Mouse (Mus musculus): ENCODE results near the gene Gm20219. TPM values are rescaled to one million over a fixed set of nuclear protein-coding genes. Genes with fewer than 3 reads are reported as not detected.

Gm20219 gene
- polyA plus RNA-seq (2015; fragmentation: Nextera tagmentation; extraction: Ambion mirVana): 3.9 and 5.4 TPM in 2 replicates

- H3K4me2 ChIP-seq: no peak within 1 kb of the TSS
- peaks cover 10% of the 10 kb centered on the region for H3K4me1 ChIP-seq
- 0 out of 2 replicates have a peak, but pooled peaks cover 3% of the 10 kb centered on the region for H3K36me3 ChIP-seq
- H3K27me3 ChIP-seq: no peaks in the 10 kb centered on the region
- 0 out of 2 replicates have a peak within 1 kb of the TSS, but pooled peaks have one; percentile 55 for H3K27ac ChIP-seq
- no peaks in the 10 kb centered on the region for H3K9me3 ChIP-seq
- H3K9ac ChIP-seq: 0 out of 2 replicates have a peak within 1 kb of the TSS, but pooled peaks have one; percentile 4
- WGBS: 74% methylated on average over 20 of the region's 20 CpGs
- H3K4me3 ChIP-seq: no peak within 1 kb of the TSS
- no peak for ATAC-seq (ENCODE audit: insufficient number of reproducible peaks, insufficient read depth, low FRiP score, low TSS enrichment, low read depth)
These were observed at the start of gene Gm20219 for GRCm38 (mm10) chr17:56554122-56554551. Gene Gm20219 (minus strand): TSS chr17:56554387.

DNA sequence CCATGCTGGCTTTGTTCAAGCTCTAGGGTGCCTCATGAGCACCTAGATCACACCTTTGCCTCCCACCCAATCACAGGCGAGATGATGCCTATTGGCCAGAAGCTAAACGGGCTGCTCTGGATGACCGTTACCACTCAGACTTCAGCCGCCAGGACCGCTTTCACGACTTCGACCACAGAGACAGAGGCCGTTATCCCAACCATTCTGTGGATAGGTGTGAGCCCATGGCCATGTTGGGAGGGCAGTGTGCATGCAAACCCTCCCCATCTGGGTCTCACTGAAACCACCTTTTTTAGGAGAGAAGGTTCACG lies 49.8 kb upstream of the Gm20219 start:
- Histone ChIP-seq H3K9ac (no peak overlapping the region), H3K27me3 (no peaks in the 10 kb centered on the region), H3K27ac (no peak overlapping the region), H3K4me3 (no peak overlapping the region), H3K9me3 (no peaks in the 10 kb centered on the region), H3K36me3 (peaks cover 84% of the 10 kb centered on the region), H3K4me1 (peaks cover 13% of the 10 kb centered on the region), H3K4me2 (no peak overlapping the region)
- no peak for ATAC-seq (ENCODE audit: insufficient number of reproducible peaks, insufficient read depth, low FRiP score, low TSS enrichment, low read depth)
- WGBS: 89% methylated on average over 9 of the region's 9 CpGs

GRCm38 (mm10) chr17:56603186-56604069 lies 49.2 kb upstream of the Gm20219 start:
- H3K4me2 ChIP-seq: no peak overlapping the region
- no peaks in the 10 kb centered on the region for H3K27me3 ChIP-seq
- peaks cover 9% of the 10 kb centered on the region for H3K4me1 ChIP-seq
- no peak overlapping the region for H3K27ac ChIP-seq
- WGBS: 95% methylated on average over 28 of the region's 28 CpGs
- H3K9me3 ChIP-seq: no peaks in the 10 kb centered on the region
- H3K36me3 ChIP-seq: peaks cover 84% of the 10 kb centered on the region
- H3K9ac ChIP-seq: no peak overlapping the region
- H3K4me3 ChIP-seq: no peak overlapping the region
- no peak for ATAC-seq (ENCODE audit: insufficient number of reproducible peaks, insufficient read depth, low FRiP score, low TSS enrichment, low read depth)

DNA sequence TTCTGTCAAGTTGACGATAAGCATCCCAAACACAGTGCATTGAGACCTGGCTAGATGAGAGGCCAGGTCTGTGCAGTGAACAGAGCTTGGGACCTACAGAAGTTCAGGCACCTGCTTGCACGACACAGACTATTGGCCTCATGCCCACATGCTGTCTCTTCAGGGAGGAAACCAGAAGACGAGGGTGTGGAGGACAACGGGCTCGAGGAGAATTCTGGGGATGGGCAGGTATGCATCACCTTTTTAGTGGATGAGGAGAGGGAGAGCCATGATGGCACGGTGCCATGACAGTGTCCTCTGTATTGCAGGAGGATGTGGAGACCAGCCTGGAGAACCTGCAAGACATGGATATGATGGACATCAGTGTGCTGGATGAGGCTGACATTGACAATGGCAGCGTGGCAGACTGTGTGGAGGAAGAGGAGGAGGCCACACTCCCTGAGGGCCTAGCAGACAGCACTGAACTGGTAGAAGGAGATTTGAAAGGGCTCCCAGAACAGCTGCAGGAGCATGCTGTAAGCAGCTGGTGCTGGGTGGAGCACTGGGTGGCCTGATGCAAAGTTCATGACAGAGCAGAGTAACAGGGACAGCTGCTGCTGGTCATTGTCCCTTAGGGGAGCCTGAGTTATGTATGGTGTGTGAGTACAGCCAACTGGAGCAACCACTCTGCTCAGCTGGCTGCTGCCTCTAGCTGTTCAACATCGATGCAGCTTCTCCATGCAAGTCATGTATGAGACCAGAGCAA lies 39.5 kb upstream of the Gm20219 start:
- Histone ChIP-seq H3K9me3 (no peaks in the 10 kb centered on the region), H3K4me2 (no peak overlapping the region), H3K27ac (no peak overlapping the region), H3K9ac (no peak overlapping the region), H3K36me3 (peaks cover 96% of the 10 kb centered on the region), H3K4me3 (no peak overlapping the region), H3K4me1 (peaks cover 9% of the 10 kb centered on the region; the same call in 1 of the 2 replicates), H3K27me3 (no peaks in the 10 kb centered on the region)
- no peak for ATAC-seq (ENCODE audit: insufficient number of reproducible peaks, insufficient read depth, low FRiP score, low TSS enrichment, low read depth)
- 87% methylated on average over 8 of the region's 8 CpGs for WGBS

DNA sequence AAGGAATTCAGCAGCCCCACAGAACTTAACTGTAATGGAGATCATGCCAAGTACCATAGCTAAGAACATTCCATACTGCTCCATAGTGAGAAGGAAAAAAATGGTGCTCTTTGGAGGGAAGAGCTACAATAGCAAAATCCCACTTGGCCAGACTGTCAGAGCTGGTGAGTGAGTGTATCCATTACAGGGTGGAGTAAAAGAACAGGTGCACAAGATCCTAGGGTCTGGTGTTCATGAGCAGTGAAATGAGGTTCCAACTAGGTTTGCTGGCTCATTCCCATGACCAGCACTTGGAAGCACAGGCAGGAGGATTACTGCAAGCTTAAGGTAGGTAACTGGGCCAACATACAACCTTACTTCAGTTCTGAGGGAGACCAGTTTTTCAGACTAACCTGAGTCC lies 38.4 kb upstream of the Gm20219 start:
- H3K27ac ChIP-seq: no peak overlapping the region
- ATAC-seq (ENCODE audit: insufficient number of reproducible peaks, insufficient read depth, low FRiP score, low TSS enrichment, low read depth): no peak
- H3K27me3 ChIP-seq: no peaks in the 10 kb centered on the region
- peaks cover 13% of the 10 kb centered on the region for H3K4me1 ChIP-seq
- no peaks in the 10 kb centered on the region for H3K9me3 ChIP-seq
- no peak overlapping the region for H3K4me3 ChIP-seq
- no peak overlapping the region for H3K4me2 ChIP-seq
- peaks cover 100% of the 10 kb centered on the region for H3K36me3 ChIP-seq
- no peak overlapping the region for H3K9ac ChIP-seq

- no peak for ATAC-seq (ENCODE audit: insufficient number of reproducible peaks, insufficient read depth, low FRiP score, low TSS enrichment, low read depth)
These were observed 34.7 kb upstream of the Gm20219 start for GRCm38 (mm10) chr17:56588921-56589320.

DNA sequence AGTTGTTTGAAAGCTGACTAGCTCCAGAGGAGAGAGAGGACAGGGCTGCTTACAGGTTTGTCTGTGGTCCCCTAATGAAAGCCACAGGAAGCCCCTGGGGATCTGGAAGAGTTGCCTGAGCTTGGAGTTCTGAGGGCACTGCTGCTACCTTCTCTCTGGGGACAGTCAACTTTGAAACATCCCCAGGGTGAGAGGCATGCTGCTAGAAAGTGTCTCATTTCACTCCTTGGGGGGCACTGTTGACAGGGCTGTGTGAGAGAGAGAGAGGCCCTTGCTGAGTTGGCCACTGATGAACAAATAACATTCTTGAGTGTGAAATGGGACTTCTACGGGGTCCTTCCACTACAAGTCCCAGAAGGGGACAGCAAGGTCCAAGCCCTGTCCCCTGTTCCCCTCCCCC lies 33.6 kb upstream of the Gm20219 start:
- Histone ChIP-seq H3K36me3 (peaks cover 69% of the 10 kb centered on the region), H3K9ac (peak overlapping the region; percentile 60; the same call in 1 of the 2 replicates), H3K27ac (no peak overlapping the region), H3K4me2 (peak overlapping the region; percentile 34; the same call in 1 of the 2 replicates), H3K4me1 (peaks cover 39% of the 10 kb centered on the region), H3K27me3 (no peaks in the 10 kb centered on the region), H3K4me3 (0 out of 2 replicates have a peak overlapping the region, but pooled peaks have one; percentile 3), H3K9me3 (no peaks in the 10 kb centered on the region)
- no peak for ATAC-seq (ENCODE audit: insufficient number of reproducible peaks, insufficient read depth, low FRiP score, low TSS enrichment, low read depth)
- whole genome bisulfite sequencing: 80% methylated on average over 1 of the region's 1 CpGs

More at GRCm38 (mm10) chr17:56588921-56589320, 34.7 kb upstream of the Gm20219 start:
- no peaks in the 10 kb centered on the region for H3K9me3 ChIP-seq
- no peak overlapping the region for H3K4me3 ChIP-seq
- no peak overlapping the region for H3K4me2 ChIP-seq
- H3K9ac ChIP-seq: no peak overlapping the region
- 97% methylated on average over 4 of the region's 4 CpGs for WGBS
- no peak overlapping the region for H3K27ac ChIP-seq
- peaks cover 78% of the 10 kb centered on the region for H3K36me3 ChIP-seq
- H3K27me3 ChIP-seq: no peaks in the 10 kb centered on the region
- H3K4me1 ChIP-seq: peaks cover 32% of the 10 kb centered on the region

DNA sequence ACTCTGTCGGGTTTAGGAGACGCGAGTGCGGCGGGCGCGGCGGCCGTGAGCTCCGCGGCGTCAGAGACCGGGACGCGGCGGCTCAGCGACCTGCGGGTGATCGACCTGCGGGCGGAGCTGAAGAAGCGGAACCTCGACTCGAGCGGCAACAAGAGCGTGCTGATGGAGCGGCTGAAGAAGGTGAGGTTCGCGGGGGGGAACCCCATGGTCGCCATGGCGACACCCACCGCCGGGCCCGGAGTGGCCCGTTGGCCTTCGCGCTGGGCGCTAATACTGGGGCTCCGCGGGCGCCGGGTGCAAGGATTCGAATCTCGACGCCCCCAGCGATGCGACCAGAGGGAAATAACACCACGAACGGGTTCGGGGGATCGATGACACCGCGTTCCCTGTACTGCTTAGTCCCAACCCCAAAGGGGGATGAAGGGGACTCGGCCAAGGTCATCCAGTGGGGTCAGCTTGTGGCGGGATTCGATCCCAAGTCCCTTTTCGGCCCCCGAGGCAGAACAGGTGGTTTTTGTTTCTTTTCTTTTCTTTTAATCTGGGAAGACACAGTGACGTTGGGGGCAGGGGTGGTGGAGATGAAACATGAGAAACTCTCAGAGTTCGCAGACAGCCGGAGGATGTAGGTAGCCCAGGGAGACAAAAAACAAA lies 31.1 kb upstream of the Gm20219 start:
- peaks cover 49% of the 10 kb centered on the region for H3K4me1 ChIP-seq
- under 1% methylated on average over 61 of the region's 61 CpGs for WGBS
- H3K4me3 ChIP-seq: peak overlapping the region; percentile 90
- no peaks in the 10 kb centered on the region for H3K27me3 ChIP-seq
- no peaks in the 10 kb centered on the region for H3K9me3 ChIP-seq
- H3K4me2 ChIP-seq: peak overlapping the region; percentile 71
- H3K9ac ChIP-seq: peak overlapping the region; percentile 93
- ATAC-seq (ENCODE audit: insufficient number of reproducible peaks, insufficient read depth, low FRiP score, low TSS enrichment, low read depth): no peak
- H3K27ac ChIP-seq: peak overlapping the region; percentile 95
- peaks cover 68% of the 10 kb centered on the region for H3K36me3 ChIP-seq

- H3K27ac ChIP-seq: peak within 1 kb of the TSS; percentile 95
- peak within 1 kb of the TSS; percentile 93 for H3K9ac ChIP-seq
- H3K4me2 ChIP-seq: peak within 1 kb of the TSS; percentile 89
- H3K27me3 ChIP-seq: no peaks in the 10 kb centered on the region
- peaks cover 47% of the 10 kb centered on the region for H3K4me1 ChIP-seq
- H3K9me3 ChIP-seq: no peaks in the 10 kb centered on the region
- H3K4me3 ChIP-seq: peak within 1 kb of the TSS; percentile 90
- peaks cover 66% of the 10 kb centered on the region for H3K36me3 ChIP-seq
- WGBS: under 1% methylated on average over 95 of the region's 101 CpGs
- peak; percentile 95 for ATAC-seq (ENCODE audit: insufficient number of reproducible peaks, insufficient read depth, low FRiP score, low TSS enrichment, low read depth)
These were observed 30.3 kb upstream of the Gm20219 start, which contains the start of the genes Safb2 and Safb for GRCm38 (mm10) chr17:56584257-56585130. Gene Safb2 (minus strand): TSS chr17:56584585. Gene Safb (plus strand): TSS chr17:56584825.

GRCm38 (mm10) chr17:56583611-56584256 lies 29.5 kb upstream of the Gm20219 start:
- peak overlapping the region; percentile 90 for H3K4me3 ChIP-seq
- 3% methylated on average over 33 of the region's 33 CpGs for WGBS
- peak overlapping the region; percentile 90 for H3K9ac ChIP-seq
- H3K4me1 ChIP-seq: peaks cover 47% of the 10 kb centered on the region
- no peaks in the 10 kb centered on the region for H3K27me3 ChIP-seq
- peak; percentile 11 for ATAC-seq (ENCODE audit: insufficient number of reproducible peaks, insufficient read depth, low FRiP score, low TSS enrichment, low read depth)
- peak overlapping the region; percentile 93 for H3K27ac ChIP-seq
- peaks cover 66% of the 10 kb centered on the region for H3K36me3 ChIP-seq
- H3K4me2 ChIP-seq: peak overlapping the region; percentile 89
- no peaks in the 10 kb centered on the region for H3K9me3 ChIP-seq

Measured in embryonic facial prominence, embryonic 13.5 days (tissue).